In genomic region chr8:11257079-11258017, GRCm38 (mm10) we compare ENCODE assay signal across 21 mouse cellular contexts. TPM values are rescaled to one million over a fixed set of nuclear protein-coding genes. Genes with fewer than 3 reads are reported as not detected.
DNase-seq lines count a peak whose midpoint lies in the region; ATAC-seq and TF ChIP-seq lines count a peak whose summit lies in the region.
"Had no signal": no experiment of that assay in that cellular context is flagged by ENCODE, and none has a peak within 500 bp of the region (broad histone marks: within the 10 kb centered on the region; RNA-seq: fewer than 3 reads in every experiment).

No protein-coding gene starts in this region.

- no peak for TF ChIP-seq CTCF in lung, adult 2 months (IDR thresholded peaks at IDR 0.05; ENCODE audit: insufficient read depth, low read length)

- no peak overlapping the region for H3K9ac ChIP-seq in heart, embryonic 12.5 days
- no peak overlapping the region for H3K9ac ChIP-seq in intestine, embryonic 16.5 days (ENCODE audit: low read depth, low read length)
- H3K9ac ChIP-seq: limb, embryonic 12.5 days; liver, embryonic 14.5 days; neural tube, embryonic 13.5 days had no signal

- no peaks in the 10 kb centered on the region for H3K36me3 ChIP-seq in heart, embryonic 12.5 days
- no peaks in the 10 kb centered on the region for H3K36me3 ChIP-seq in intestine, embryonic 16.5 days (ENCODE audit: control insufficient read depth, insufficient read depth, low read length)
- H3K36me3 ChIP-seq: embryonic facial prominence, embryonic 10.5 days; limb, embryonic 12.5 days; neural tube, embryonic 13.5 days had no signal

- no peak overlapping the region for H3K4me3 ChIP-seq in heart, embryonic 12.5 days
- H3K4me3 ChIP-seq in lung, adult 2 months (replicated peaks; ENCODE audit: extremely low read depth, low read depth, low read length): no peak overlapping the region
- H3K4me3 ChIP-seq in intestine, embryonic 16.5 days (ENCODE audit: low read length): no peak overlapping the region
- H3K4me3 ChIP-seq: embryonic facial prominence, embryonic 10.5 days; erythroblast, embryonic 14.5 days; layer of hippocampus, adult 2 months; limb, embryonic 12.5 days; megakaryocyte, embryonic 14.5 days; neural tube, embryonic 13.5 days had no signal

- 76% methylated on average over 13 of the region's 13 CpGs for WGBS in heart, embryonic 12.5 days
- 37% methylated on average over 13 of the region's 13 CpGs for WGBS in lung, adult 2 months
- whole genome bisulfite sequencing in intestine, embryonic 16.5 days: 65% methylated on average over 13 of the region's 13 CpGs

- no peak for TF ChIP-seq POLR2A in lung, adult 2 months (IDR thresholded peaks at IDR 0.05; ENCODE audit: borderline replicate concordance, extremely low read depth, low read depth, low read length)

- no peak overlapping the region for H3K4me2 ChIP-seq in heart, embryonic 12.5 days
- no peak overlapping the region for H3K4me2 ChIP-seq in intestine, embryonic 16.5 days (ENCODE audit: low read depth, low read length)
- H3K4me2 ChIP-seq: limb, embryonic 12.5 days; neural tube, embryonic 13.5 days had no signal

- peaks cover 85% of the 10 kb centered on the region for H3K4me1 ChIP-seq in heart, embryonic 12.5 days (replicated peaks)
- H3K4me1 ChIP-seq in lung, adult 2 months (ENCODE audit: control insufficient read depth, insufficient read depth, low read length): peaks cover 51% of the 10 kb centered on the region
- H3K4me1 ChIP-seq in intestine, embryonic 16.5 days (ENCODE audit: control insufficient read depth, insufficient read depth, low read length): peaks cover 36% of the 10 kb centered on the region

- 0 out of 2 replicates have a peak overlapping the region, but pooled peaks have one; percentile 38 for H3K27ac ChIP-seq in heart, embryonic 12.5 days (ENCODE audit: poor library complexity, severe bottlenecking)
- H3K27ac ChIP-seq in intestine, embryonic 16.5 days (ENCODE audit: low read length): peak overlapping the region; percentile 7; the same call in 1 of the 2 replicates
- H3K27ac ChIP-seq: embryonic facial prominence, embryonic 10.5 days; layer of hippocampus, adult 2 months; limb, embryonic 12.5 days; liver, embryonic 14.5 days; neural tube, embryonic 13.5 days had no signal

- DNase-seq in heart, adult 8-10 months (ENCODE audit: low spot score): no peak
- DNase-seq in lung, adult 2 months: peak; percentile 9
- no peak for DNase-seq in lung, postnatal 14 days
- DNase-seq in Muller cell, postnatal 12 days (ENCODE audit: inconsistent ontology term): peak; percentile 22
- no peak for DNase-seq in ovary, postnatal 10 days (ENCODE audit: low spot score)
- no peak for DNase-seq in yolk sac, embryonic 10.5 days (ENCODE audit: low spot score)
- DNase-seq: cerebellum, postnatal 25 days; thymus, postnatal 14 days had no signal

- H3K27me3 ChIP-seq in heart, embryonic 12.5 days (replicated peaks): no peaks in the 10 kb centered on the region
- no peaks in the 10 kb centered on the region for H3K27me3 ChIP-seq in intestine, embryonic 16.5 days (replicated peaks; ENCODE audit: control insufficient read depth, insufficient read depth, low read length)
- H3K27me3 ChIP-seq: limb, embryonic 12.5 days; neural tube, embryonic 13.5 days had no signal

- no peaks in the 10 kb centered on the region for H3K9me3 ChIP-seq in heart, embryonic 12.5 days (replicated peaks)
- H3K9me3 ChIP-seq in intestine, embryonic 16.5 days (ENCODE audit: control insufficient read depth, low read length): no peaks in the 10 kb centered on the region
- H3K9me3 ChIP-seq: embryonic facial prominence, embryonic 10.5 days; limb, embryonic 12.5 days; neural tube, embryonic 13.5 days had no signal

- ATAC-seq in heart, embryonic 12.5 days (ENCODE audit: insufficient number of reproducible peaks, low FRiP score): no peak
- ATAC-seq in intestine, embryonic 16.5 days: no peak
- ATAC-seq: activated CD4-positive, CD25-positive, alpha-beta regulatory T cell, adult 4 months; forebrain, embryonic 16.5 days; inflammation-experienced regulatory T-cells, adult 6 months; midbrain, embryonic 16.5 days had no signal

RNA-seq across cellular contexts. Expression of gene Col4a2, which starts 55.3 kb away (rescaled TPM):
- 117 and 129 TPM in 2 replicates for polyA plus RNA-seq in heart, embryonic 12.5 days (2016; fragmentation: Nextera tagmentation; extraction: Ambion mirVana)
- total RNA-seq in heart, adult 8-10 months (2022): 100 to 1,000 TPM in 3 of 4 experiments, 10 to 100 TPM in 1; 93.1 to 141 (median 113) TPM
- 219 and 237 TPM in 2 replicates for polyA plus RNA-seq in lung, adult 2 months (2012; rRNA removed)
- 39.1 and 50.2 TPM in 2 replicates for polyA plus RNA-seq in intestine, embryonic 16.5 days (2015; fragmentation: Nextera tagmentation; extraction: Ambion mirVana)
- polyA plus RNA-seq: activated CD4-positive, CD25-positive, alpha-beta regulatory T cell, adult 4 months; inflammation-experienced regulatory T-cells, adult 6 months had no signal

RNA-seq across cellular contexts. Expression of gene Col4a1, which starts 55.3 kb away (rescaled TPM):
- 240 and 249 TPM in 2 replicates for polyA plus RNA-seq in heart, embryonic 12.5 days (2016; fragmentation: Nextera tagmentation; extraction: Ambion mirVana)
- total RNA-seq in heart, adult 8-10 months (2022): 100 to 1,000 TPM; 136 to 221 (median 183) TPM
- 556 and 580 TPM in 2 replicates for polyA plus RNA-seq in lung, adult 2 months (2012; rRNA removed)
- polyA plus RNA-seq in intestine, embryonic 16.5 days (2015; fragmentation: Nextera tagmentation; extraction: Ambion mirVana): 136 and 172 TPM in 2 replicates
- polyA plus RNA-seq: activated CD4-positive, CD25-positive, alpha-beta regulatory T cell, adult 4 months had no signal

Comparison
In these comparisons a context has a peak if more than half of its experiments do, and no peak if none do; other contexts are left out.
1. DNase-seq: peak in lung, adult 2 months (single experiment) and Muller cell, postnatal 12 days (single experiment); none in heart, adult 8-10 months (single experiment), lung, postnatal 14 days (single experiment), ovary, postnatal 10 days (single experiment) and yolk sac, embryonic 10.5 days (single experiment).